Mouse (Mus musculus) brain, adult 2 months (tissue): ENCODE results near the gene Selenon.

Experiments
- DNase-seq: peaks from one replicate; pipeline ENCODE4 v3.0.0; 2011; ENCODE audit warnings: low read depth, low spot score

Selenon gene

DNA sequence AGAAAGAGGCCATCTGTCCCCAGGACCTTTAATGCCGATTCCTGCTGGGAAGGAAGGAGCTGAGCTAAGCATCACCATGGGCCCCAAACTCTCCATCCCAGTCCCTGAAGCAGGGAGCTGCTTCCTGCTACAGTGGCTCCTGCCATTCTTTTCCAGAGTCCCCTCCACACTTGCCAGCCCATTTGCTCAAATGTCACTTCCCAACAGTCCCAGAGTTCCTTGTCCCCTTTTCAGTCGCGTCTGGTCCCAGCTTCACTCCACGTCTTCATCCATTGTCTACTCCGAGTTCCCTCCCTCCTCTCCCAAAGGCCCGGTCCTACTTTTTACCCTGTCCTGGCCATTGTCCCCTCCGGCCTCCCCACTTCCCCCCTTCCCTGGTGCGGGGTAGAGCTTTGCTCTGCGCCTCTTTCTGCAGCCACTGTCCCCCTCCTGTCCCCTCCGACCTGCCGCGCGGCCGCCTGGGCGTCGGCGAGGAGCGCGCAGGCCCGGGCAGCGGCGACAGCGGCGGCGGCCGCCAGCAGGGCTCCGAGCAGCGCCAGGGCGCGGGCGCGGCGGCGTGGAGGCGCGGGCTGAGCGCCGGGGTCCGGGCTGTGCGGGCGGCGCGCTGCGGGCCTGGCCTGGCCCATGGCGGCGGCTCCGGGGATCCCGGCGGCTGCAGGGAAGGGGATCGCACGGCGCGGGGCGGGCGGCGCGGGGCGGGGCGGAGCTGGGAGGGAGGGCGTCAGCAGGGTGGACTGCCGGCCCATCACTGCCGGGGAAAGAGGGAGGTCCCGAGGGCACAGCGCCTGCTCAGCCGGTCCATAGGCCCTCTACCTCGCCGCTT is at the start of gene Selenon:
TSS of gene Selenon (minus strand) at position 673 of the 823 bp plus-strand sequence.
- peak; percentile 78 for DNase-seq

GRCm38 (mm10) chr4:134601404-134601803 is 49.4 kb upstream of the Selenon start:
- no peak for DNase-seq

DNA sequence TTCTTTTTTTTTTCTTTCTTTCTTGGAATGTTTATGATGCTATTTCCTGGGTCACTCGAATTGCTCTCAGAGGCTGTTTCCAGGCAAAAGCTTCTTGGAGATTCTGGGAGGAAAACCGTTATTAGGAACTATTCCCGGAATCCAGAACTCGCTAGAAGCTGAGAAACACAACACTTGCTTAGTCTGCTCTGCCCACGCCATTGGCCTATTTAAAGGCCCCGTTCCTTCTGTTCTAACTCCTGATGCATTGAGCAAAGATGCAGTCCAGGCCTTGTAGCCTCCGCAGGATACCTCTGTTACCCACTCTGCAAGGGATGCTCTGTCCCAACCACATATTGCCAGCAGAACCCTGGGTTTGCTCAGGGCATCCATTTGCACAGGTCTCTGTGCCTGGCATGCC is 48.8 kb upstream of the Selenon start:
- DNase-seq, result peak; percentile 83

DNA sequence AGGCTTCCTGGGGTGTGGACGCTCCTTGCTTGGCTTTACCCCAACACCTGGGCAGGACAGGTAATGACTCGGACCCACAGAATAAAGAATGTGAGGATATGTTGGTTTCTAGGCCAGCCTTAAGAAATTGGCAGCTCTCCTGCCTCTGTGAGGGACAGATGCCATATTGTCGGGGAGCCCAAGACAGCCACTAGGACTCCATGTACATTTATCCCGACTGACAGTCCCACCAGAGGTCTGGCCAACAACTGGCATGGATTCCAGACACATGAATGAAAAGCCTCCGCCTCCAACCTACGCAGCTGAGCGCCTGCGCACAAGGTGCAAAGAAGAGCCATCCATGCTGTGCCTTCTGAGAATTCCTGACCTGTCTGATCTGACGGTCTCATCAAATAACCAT is 48.1 kb upstream of the Selenon start:
- DNase-seq, result peak; percentile 57

DNA sequence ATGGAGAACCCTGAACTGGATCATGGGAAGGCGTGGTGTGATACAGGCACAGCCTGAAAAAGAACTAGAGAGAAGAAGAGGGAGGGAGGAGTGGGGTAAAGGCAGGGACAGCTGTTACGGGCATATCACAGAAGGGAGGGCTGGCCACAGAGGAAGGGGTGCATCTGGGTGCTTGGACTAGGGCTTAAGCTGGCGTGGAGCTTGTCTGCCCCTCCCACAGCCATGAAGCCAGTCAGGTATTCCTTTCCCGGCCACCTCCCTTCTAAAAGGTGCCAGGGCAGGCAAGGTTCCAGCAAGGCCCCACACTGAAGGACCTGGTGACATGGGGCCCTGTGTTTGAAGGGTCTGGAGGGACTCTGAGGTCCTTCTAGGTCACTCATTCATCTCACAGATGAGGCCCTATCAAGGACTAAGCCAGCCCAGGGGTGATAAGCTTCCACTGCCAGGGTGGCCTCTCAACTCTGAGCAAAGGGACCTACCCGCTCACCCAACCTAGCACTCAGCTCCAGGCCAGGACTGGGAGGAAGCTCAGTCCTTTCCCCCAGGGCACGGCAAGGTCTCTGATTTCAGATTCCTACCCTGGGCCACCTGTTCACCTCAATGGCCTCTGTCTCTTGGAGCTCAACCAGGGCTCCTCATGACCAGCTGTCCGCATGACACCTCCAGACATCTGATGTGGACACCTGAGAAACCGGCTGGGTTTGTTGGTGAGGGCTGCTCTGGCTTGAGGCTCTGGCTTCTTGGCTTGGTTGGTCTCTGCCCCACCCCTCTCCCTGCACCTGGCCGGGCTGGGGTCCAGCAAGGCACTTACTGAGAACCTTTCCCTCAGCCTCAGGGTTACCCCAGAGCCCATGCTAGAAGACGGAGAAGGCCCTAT is 45.1 kb upstream of the Selenon start:
- DNase-seq, result peak; percentile 83

- DNase-seq, result no peak
These were observed 42.9 kb upstream of the Selenon start for GRCm38 (mm10) chr4:134594731-134595439.

DNA sequence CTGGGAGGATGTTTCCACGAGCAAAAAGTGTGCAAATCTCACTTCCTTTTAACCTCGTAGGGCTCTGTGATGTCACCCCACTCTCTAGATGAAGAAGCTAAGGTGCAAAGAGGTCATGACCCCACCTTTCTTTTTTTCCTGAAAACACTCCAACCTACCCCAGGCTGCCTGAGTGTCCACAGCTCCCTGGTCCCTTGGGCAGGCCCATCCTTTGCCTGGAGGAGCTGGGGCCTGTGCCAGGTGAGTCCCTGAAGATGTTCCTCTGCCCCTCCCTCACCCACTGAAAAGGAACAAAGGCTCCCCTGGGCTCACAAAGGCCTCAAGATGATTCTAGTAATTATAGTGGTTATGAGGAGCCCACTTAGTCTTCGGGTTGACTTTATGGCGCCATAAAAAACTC is 40.5 kb upstream of the Selenon start:
- no peak for DNase-seq

DNA sequence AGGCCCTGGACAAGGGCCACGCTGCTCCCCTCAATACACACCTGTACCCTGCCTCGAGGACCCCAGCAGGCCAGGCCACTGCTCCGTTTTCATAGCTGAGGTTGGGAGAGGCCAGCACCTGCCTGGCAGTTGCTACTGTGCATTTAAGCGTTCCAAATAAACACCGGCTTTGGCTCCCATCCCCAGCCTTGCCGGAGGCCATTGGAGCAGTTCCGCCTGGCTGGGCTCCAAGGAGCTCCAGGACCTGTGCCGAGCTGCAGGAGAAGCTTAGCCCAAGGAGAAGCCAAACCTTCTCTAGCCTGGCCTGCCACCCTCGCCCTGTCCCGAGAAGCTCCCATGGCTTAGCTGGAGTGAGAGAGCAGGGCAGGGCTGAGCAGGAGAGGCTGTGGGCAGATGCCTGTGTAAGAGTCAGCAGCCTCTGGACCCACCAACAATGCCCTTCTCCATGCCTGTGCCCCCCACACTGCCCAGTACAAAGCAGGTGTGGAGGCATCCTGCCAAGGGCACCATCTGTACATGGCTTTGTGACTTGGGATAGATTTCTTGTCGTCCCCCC is 39.6 kb upstream of the Selenon start:
- peak; percentile 98 for DNase-seq

DNA sequence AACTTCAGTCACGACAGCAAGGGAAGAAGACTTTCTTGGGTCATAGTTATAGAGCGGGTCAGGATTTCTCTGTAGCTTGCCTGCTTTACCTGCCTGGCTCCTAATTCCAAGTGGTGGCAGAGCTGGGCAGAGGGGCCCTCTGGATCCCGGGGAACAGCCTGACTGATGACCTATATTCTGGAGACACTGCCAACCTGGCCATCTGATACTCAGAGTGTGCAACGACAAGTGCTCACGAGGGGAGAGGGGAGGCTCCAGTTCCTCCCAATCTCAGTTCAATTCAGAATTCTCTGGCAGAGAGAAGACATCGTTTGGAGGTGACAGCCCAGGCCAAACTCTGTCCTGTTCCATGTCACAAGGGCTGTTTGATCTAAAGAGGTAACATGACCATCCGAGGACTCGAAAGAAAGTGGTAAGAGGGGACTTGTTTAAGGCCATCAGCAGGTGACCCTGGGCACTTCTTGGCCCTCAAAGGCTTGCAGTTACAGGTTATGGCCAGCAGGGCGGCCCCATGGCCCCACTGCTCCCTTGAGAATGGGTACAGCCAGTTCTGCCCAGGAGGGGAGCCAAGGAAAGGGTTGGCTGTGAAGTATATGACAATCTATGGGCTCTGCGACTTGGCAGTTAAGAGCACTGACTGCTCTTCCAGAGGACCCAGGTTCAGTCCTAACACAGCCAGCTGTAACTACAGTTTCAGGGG is 38.4 kb upstream of the Selenon start:
- DNase-seq, result peak; percentile 80

DNA sequence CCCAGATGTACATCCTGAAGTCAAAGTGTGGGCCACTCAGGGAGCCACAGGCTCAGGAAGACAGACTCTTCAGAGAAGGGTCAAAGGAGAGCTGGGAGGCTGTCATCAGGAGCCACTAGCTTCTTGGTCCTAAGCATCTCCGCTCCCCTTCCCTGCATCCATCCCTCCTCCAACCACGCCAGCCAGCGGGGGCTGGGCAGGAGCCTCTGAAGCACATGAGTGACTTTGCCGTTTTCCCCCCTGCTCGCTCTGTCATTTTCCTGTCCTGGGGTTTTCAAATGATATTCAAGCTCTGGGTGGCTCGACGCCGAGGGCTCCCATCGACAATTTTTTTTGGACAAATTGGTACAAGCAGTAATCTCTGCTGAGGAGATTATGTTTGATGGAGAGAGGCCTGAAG is 37.8 kb upstream of the Selenon start:
- DNase-seq, result no peak

DNA sequence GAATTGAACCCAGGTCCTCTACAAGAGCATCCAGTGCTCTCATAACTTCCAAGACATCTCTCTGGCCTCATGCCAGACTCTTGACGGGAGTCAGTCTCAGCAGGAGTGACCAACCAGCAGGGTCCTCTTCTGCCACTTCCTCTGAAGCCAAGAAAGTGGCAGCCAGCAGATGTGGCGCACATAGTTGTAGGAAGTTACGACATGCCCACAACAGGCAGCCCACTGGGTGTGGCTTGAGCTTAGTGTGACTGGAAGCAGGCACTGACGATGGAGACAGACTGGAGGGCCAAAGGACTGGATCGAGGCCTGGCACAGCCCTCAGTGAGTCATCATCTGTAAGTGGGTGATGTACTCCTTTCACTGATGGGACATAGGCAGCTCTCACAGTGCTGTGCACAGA is 37.0 kb upstream of the Selenon start:
- peak; percentile 50 for DNase-seq

- DNase-seq, result no peak
These were observed 36.3 kb upstream of the Selenon start for GRCm38 (mm10) chr4:134588287-134588686.

DNA sequence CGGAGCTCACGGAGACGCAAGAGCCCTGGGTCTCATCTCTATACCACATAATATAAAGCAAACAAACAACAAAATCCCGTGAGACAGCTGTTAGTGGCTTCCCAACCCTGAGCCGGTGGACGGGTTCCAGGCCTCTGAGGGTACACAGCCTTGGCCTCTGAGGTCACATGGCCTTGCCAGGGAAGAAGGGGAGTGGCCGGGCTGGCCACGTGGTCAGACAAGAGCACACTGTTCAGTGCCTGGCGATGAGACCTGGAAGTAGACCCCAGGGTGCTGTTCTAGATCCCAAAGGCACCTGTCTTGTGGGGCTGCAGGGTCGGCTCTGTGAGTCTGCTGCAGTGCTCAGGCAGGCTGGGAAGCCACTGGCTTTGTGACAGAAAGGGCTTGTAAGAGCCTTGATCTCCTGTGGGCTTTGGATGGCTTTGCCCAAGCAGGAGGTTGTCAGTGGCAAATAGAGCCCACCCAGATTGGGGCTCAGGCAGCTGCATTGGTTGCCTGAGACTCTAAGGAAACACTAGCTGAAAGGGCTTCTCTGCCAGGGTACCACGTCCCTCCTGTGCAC is 35.8 kb upstream of the Selenon start:
- DNase-seq, result no peak

DNA sequence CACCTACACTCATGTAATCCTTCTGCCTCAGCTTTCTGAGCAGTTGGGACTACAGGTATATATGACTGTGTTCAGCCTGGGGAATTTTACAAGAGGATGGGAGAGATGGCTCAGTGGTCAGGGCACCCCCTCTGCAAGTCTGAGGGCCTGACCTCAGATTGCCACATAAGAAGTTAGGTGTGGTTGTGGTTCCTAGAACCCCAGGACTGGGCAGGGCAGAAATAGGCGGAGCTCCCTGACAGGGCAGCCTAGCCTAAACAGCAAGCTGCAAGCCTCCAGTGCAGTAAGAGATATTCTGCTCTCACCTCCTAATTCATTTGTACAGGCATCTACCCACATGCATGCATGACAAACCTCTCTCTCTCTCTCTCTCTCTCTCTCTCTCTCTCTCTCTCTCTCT is 34.7 kb upstream of the Selenon start:
- no peak for DNase-seq

GRCm38 (mm10) chr4:134586126-134586525 is 34.2 kb upstream of the Selenon start:
- peak; percentile 66 for DNase-seq

DNA sequence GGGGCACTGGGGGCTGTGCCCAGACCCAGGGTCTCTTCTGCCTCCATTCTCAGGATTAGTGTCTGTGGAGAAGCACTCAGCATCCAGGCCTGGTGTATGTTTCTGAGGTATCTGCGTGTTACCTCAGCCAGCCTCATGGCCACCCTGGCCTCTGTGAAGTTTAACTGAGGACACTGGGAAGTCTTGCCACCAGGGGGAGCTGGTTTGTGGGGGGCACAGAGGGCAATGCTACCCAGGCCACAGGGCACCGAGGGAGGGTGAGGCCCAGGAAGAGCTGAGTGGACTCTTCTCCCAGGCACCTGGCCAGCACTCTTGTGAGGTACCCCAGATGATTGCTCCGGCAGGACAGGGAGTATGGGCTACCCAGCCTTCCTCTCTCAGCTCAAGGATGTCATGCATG is 31.5 kb upstream of the Selenon start:
- no peak for DNase-seq

- no peak for DNase-seq
These were observed 29.4 kb upstream of the Selenon start for GRCm38 (mm10) chr4:134581365-134581764.

GRCm38 (mm10) chr4:134580351-134581148 is 28.6 kb upstream of the Selenon start:
- DNase-seq, result peak; percentile 95

- DNase-seq, result peak; percentile 67
These were observed 27.7 kb upstream of the Selenon start for GRCm38 (mm10) chr4:134579620-134580019.

DNA sequence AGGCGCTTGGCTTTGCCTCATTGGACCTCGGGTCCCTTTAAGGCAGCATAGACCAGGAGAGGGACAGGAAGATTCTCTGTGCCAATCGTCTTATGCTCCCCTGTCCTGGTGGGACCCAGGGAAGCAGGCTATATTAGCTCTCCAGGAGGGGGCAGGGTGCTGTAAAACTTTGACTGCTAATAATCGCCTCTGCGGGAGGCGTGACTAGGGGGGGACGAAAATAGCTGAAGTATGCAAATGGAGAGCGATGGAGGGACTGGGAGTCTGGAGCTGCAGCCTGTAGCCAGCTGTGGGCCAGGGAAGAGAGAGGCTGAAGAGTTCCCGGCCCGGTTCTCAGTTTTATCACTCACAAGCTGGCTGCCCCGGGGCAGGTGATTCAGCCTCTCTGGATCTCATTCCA is 27.2 kb upstream of the Selenon start:
- DNase-seq, result peak; percentile 64
